Mouse (Mus musculus): Measurements from ENCODE around the gene Kif5a. TPM values are rescaled to one million over a fixed set of nuclear protein-coding genes. Genes with fewer than 3 reads are reported as not detected.

The Kif5a gene
- polyA plus RNA-seq, 1 experiment from 2014 or later, result 94.7 TPM

- H3K27me3 ChIP-seq (ENCODE audit: control insufficient read depth, insufficient read depth, low read length), result no peaks in the 10 kb centered on the region
- ATAC-seq (ENCODE audit: low FRiP score, low TSS enrichment) (no peak), DNase-seq (no peak)
- WGBS, result 90% methylated on average over 4 of the region's 4 CpGs
- H3K4me3 ChIP-seq (replicated peaks; ENCODE audit: low read depth, low read length), result no peak overlapping the region
- H3K36me3 ChIP-seq (ENCODE audit: control insufficient read depth, insufficient read depth, low read length), result peaks cover 40% of the 10 kb centered on the region
- no peak overlapping the region for H3K4me2 ChIP-seq (ENCODE audit: low read length)
- H3K9ac ChIP-seq (replicated peaks; ENCODE audit: low read length), result no peak overlapping the region
- no peaks in the 10 kb centered on the region for H3K9me3 ChIP-seq (ENCODE audit: control insufficient read depth, low read length)
- peaks cover 10% of the 10 kb centered on the region for H3K4me1 ChIP-seq (ENCODE audit: control insufficient read depth, insufficient read depth, low read length)
- H3K27ac ChIP-seq (replicated peaks; ENCODE audit: low read depth, low read length), result no peak overlapping the region
These were observed 54.2 kb downstream of the Kif5a start for GRCm38 (mm10) chr10:127208921-127209320.

GRCm38 (mm10) chr10:127205373-127205772 lies 57.8 kb downstream of the Kif5a start:
- no peaks in the 10 kb centered on the region for H3K9me3 ChIP-seq (ENCODE audit: control insufficient read depth, low read length)
- 93% methylated on average over 10 of the region's 10 CpGs for WGBS
- peaks cover 4% of the 10 kb centered on the region for H3K4me1 ChIP-seq (ENCODE audit: control insufficient read depth, insufficient read depth, low read length)
- H3K27ac ChIP-seq (replicated peaks; ENCODE audit: low read depth, low read length), result no peak overlapping the region
- H3K9ac ChIP-seq (replicated peaks; ENCODE audit: low read length), result no peak overlapping the region
- ATAC-seq (ENCODE audit: low FRiP score, low TSS enrichment) (no peak), DNase-seq (no peak)
- no peak overlapping the region for H3K4me3 ChIP-seq (replicated peaks; ENCODE audit: low read depth, low read length)
- H3K27me3 ChIP-seq (ENCODE audit: control insufficient read depth, insufficient read depth, low read length), result no peaks in the 10 kb centered on the region
- H3K36me3 ChIP-seq (ENCODE audit: control insufficient read depth, insufficient read depth, low read length), result peaks cover 62% of the 10 kb centered on the region
- H3K4me2 ChIP-seq (ENCODE audit: low read length), result no peak overlapping the region

GRCm38 (mm10) chr10:127204589-127204988 lies 58.6 kb downstream of the Kif5a start:
- Histone ChIP-seq H3K4me2 (ENCODE audit: low read length) (no peak overlapping the region), H3K9ac (replicated peaks; ENCODE audit: low read length) (no peak overlapping the region), H3K27me3 (ENCODE audit: control insufficient read depth, insufficient read depth, low read length) (no peaks in the 10 kb centered on the region), H3K9me3 (ENCODE audit: control insufficient read depth, low read length) (no peaks in the 10 kb centered on the region), H3K4me1 (ENCODE audit: control insufficient read depth, insufficient read depth, low read length) (no peaks in the 10 kb centered on the region), H3K36me3 (ENCODE audit: control insufficient read depth, insufficient read depth, low read length) (peaks cover 70% of the 10 kb centered on the region), H3K27ac (replicated peaks; ENCODE audit: low read depth, low read length) (no peak overlapping the region), H3K4me3 (replicated peaks; ENCODE audit: low read depth, low read length) (no peak overlapping the region)
- WGBS, result 95% methylated on average over 5 of the region's 5 CpGs
- no peak for ATAC-seq (ENCODE audit: low FRiP score, low TSS enrichment)
- no peak for DNase-seq

GRCm38 (mm10) chr10:127203106-127203505 lies 60.0 kb downstream of the Kif5a start:
- Histone ChIP-seq H3K4me2 (ENCODE audit: low read length) (no peak overlapping the region), H3K27me3 (ENCODE audit: control insufficient read depth, insufficient read depth, low read length) (no peaks in the 10 kb centered on the region), H3K9ac (replicated peaks; ENCODE audit: low read length) (no peak overlapping the region), H3K9me3 (ENCODE audit: control insufficient read depth, low read length) (no peaks in the 10 kb centered on the region), H3K27ac (replicated peaks; ENCODE audit: low read depth, low read length) (no peak overlapping the region), H3K36me3 (ENCODE audit: control insufficient read depth, insufficient read depth, low read length) (peaks cover 81% of the 10 kb centered on the region), H3K4me3 (replicated peaks; ENCODE audit: low read depth, low read length) (no peak overlapping the region), H3K4me1 (ENCODE audit: control insufficient read depth, insufficient read depth, low read length) (no peaks in the 10 kb centered on the region)
- WGBS, result 98% methylated on average over 3 of the region's 3 CpGs
- ATAC-seq (ENCODE audit: low FRiP score, low TSS enrichment) (no peak), DNase-seq (no peak)

GRCm38 (mm10) chr10:127200279-127200678 lies 62.9 kb downstream of the Kif5a start:
- 87% methylated on average over 8 of the region's 8 CpGs for WGBS
- H3K36me3 ChIP-seq (ENCODE audit: control insufficient read depth, insufficient read depth, low read length), result peaks cover 61% of the 10 kb centered on the region
- H3K4me1 ChIP-seq (ENCODE audit: control insufficient read depth, insufficient read depth, low read length), result peaks cover 10% of the 10 kb centered on the region

GRCm38 (mm10) chr10:127199474-127199873 lies 63.7 kb downstream of the Kif5a start:
- ATAC-seq (ENCODE audit: low FRiP score, low TSS enrichment) (no peak), DNase-seq (no peak)
- Histone ChIP-seq H3K36me3 (ENCODE audit: control insufficient read depth, insufficient read depth, low read length) (peaks cover 52% of the 10 kb centered on the region), H3K9me3 (ENCODE audit: control insufficient read depth, low read length) (no peaks in the 10 kb centered on the region), H3K27me3 (ENCODE audit: control insufficient read depth, insufficient read depth, low read length) (no peaks in the 10 kb centered on the region), H3K4me1 (ENCODE audit: control insufficient read depth, insufficient read depth, low read length) (peaks cover 17% of the 10 kb centered on the region), H3K4me2 (ENCODE audit: low read length) (no peak overlapping the region), H3K27ac (replicated peaks; ENCODE audit: low read depth, low read length) (no peak overlapping the region), H3K9ac (replicated peaks; ENCODE audit: low read length) (no peak overlapping the region), H3K4me3 (replicated peaks; ENCODE audit: low read depth, low read length) (no peak overlapping the region)
- 86% methylated on average over 11 of the region's 11 CpGs for WGBS

More at GRCm38 (mm10) chr10:127200279-127200678, 62.9 kb downstream of the Kif5a start:
- no peaks in the 10 kb centered on the region for H3K9me3 ChIP-seq (ENCODE audit: control insufficient read depth, low read length)
- no peaks in the 10 kb centered on the region for H3K27me3 ChIP-seq (ENCODE audit: control insufficient read depth, insufficient read depth, low read length)
- no peak overlapping the region for H3K4me2 ChIP-seq (ENCODE audit: low read length)
- no peak overlapping the region for H3K27ac ChIP-seq (replicated peaks; ENCODE audit: low read depth, low read length)
- no peak for ATAC-seq (ENCODE audit: low FRiP score, low TSS enrichment)
- no peak overlapping the region for H3K4me3 ChIP-seq (replicated peaks; ENCODE audit: low read depth, low read length)
- no peak overlapping the region for H3K9ac ChIP-seq (replicated peaks; ENCODE audit: low read length)
- DNase-seq, result no peak

- Histone ChIP-seq H3K27ac (replicated peaks; ENCODE audit: low read depth, low read length) (no peak overlapping the region), H3K4me2 (ENCODE audit: low read length) (no peak overlapping the region), H3K4me3 (replicated peaks; ENCODE audit: low read depth, low read length) (no peak overlapping the region), H3K4me1 (ENCODE audit: control insufficient read depth, insufficient read depth, low read length) (peaks cover 20% of the 10 kb centered on the region), H3K36me3 (ENCODE audit: control insufficient read depth, insufficient read depth, low read length) (peaks cover 50% of the 10 kb centered on the region), H3K9me3 (ENCODE audit: control insufficient read depth, low read length) (no peaks in the 10 kb centered on the region), H3K9ac (replicated peaks; ENCODE audit: low read length) (no peak overlapping the region), H3K27me3 (ENCODE audit: control insufficient read depth, insufficient read depth, low read length) (no peaks in the 10 kb centered on the region)
- WGBS, result 75% methylated on average over 5 of the region's 5 CpGs
- DNase-seq (no peak), ATAC-seq (ENCODE audit: low FRiP score, low TSS enrichment) (no peak)
These were observed 64.1 kb downstream of the Kif5a start for GRCm38 (mm10) chr10:127199068-127199467.

GRCm38 (mm10) chr10:127198492-127198891 lies 64.7 kb downstream of the Kif5a start:
- 81% methylated on average over 2 of the region's 2 CpGs for WGBS

GRCm38 (mm10) chr10:127197505-127198110 lies 65.5 kb downstream of the Kif5a start:
- H3K27me3 ChIP-seq (ENCODE audit: control insufficient read depth, insufficient read depth, low read length), result no peaks in the 10 kb centered on the region
- peaks cover 20% of the 10 kb centered on the region for H3K4me1 ChIP-seq (ENCODE audit: control insufficient read depth, insufficient read depth, low read length)
- no peaks in the 10 kb centered on the region for H3K9me3 ChIP-seq (ENCODE audit: control insufficient read depth, low read length)
- peaks cover 45% of the 10 kb centered on the region for H3K36me3 ChIP-seq (ENCODE audit: control insufficient read depth, insufficient read depth, low read length)
- H3K9ac ChIP-seq (replicated peaks; ENCODE audit: low read length), result no peak overlapping the region
- H3K27ac ChIP-seq (replicated peaks; ENCODE audit: low read depth, low read length), result no peak overlapping the region
- no peak overlapping the region for H3K4me2 ChIP-seq (ENCODE audit: low read length)
- 85% methylated on average over 11 of the region's 11 CpGs for WGBS
- H3K4me3 ChIP-seq (replicated peaks; ENCODE audit: low read depth, low read length), result no peak overlapping the region
- ATAC-seq (ENCODE audit: low FRiP score, low TSS enrichment) (no peak), DNase-seq (no peak)

More at GRCm38 (mm10) chr10:127198492-127198891, 64.7 kb downstream of the Kif5a start:
- no peak for ATAC-seq (ENCODE audit: low FRiP score, low TSS enrichment)
- no peak overlapping the region for H3K9ac ChIP-seq (replicated peaks; ENCODE audit: low read length)
- no peak overlapping the region for H3K4me3 ChIP-seq (replicated peaks; ENCODE audit: low read depth, low read length)
- H3K4me2 ChIP-seq (ENCODE audit: low read length), result no peak overlapping the region
- no peak for DNase-seq
- peaks cover 45% of the 10 kb centered on the region for H3K36me3 ChIP-seq (ENCODE audit: control insufficient read depth, insufficient read depth, low read length)
- H3K4me1 ChIP-seq (ENCODE audit: control insufficient read depth, insufficient read depth, low read length), result peaks cover 20% of the 10 kb centered on the region
- no peaks in the 10 kb centered on the region for H3K27me3 ChIP-seq (ENCODE audit: control insufficient read depth, insufficient read depth, low read length)
- H3K27ac ChIP-seq (replicated peaks; ENCODE audit: low read depth, low read length), result no peak overlapping the region
- no peaks in the 10 kb centered on the region for H3K9me3 ChIP-seq (ENCODE audit: control insufficient read depth, low read length)
